Mouse (Mus musculus) spleen, adult 2 months (tissue): Measurements from ENCODE around the gene Prkca. TPM values are rescaled to one million over a fixed set of nuclear protein-coding genes. Genes with fewer than 3 reads are reported as not detected.

ENCODE experiments used
- DNase-seq, 2 experiments: peaks; one replicate each; pipeline versions ENCODE4 v3.0.0 to v3.0.0-alpha.2; 2012 to 2021; ENCODE audit warnings: low spot score in 2 of 2, low read depth in 1 of 2
- H3K27ac ChIP-seq: fragments of 200-500 bp; 2 replicates; pipeline ENCODE4 v1.5.1; 2012; ENCODE audit warnings: low read length, inconsistent platforms; ENCODE audit not compliant: insufficient read depth
- H3K27me3 ChIP-seq: fragments of 200-500 bp; 2 replicates; pipeline ENCODE4 v1.6.1; 2012; ENCODE audit warnings: mild to moderate bottlenecking, moderate library complexity, low read length, inconsistent platforms; ENCODE audit not compliant: control insufficient read depth, insufficient read depth
- H3K36me3 ChIP-seq: fragments of 200-500 bp; 2 replicates; pipeline ENCODE4 v1.6.1; 2012; ENCODE audit warnings: mild to moderate bottlenecking, low read length, inconsistent platforms; ENCODE audit not compliant: control insufficient read depth, insufficient read depth
- H3K4me1 ChIP-seq: fragments of 200-500 bp; 2 replicates; pipeline ENCODE4 v1.6.1; 2011; ENCODE audit warnings: inconsistent platforms; ENCODE audit not compliant: control insufficient read depth, insufficient read depth, insufficient read length
- H3K4me3 ChIP-seq: fragments of 200-500 bp; 2 replicates; pipeline ENCODE4 v1.5.1; 2011; ENCODE audit warnings: mild to moderate bottlenecking, inconsistent platforms; ENCODE audit not compliant: insufficient read depth, insufficient read length; ENCODE audit errors: extremely low read depth
- CTCF ChIP-seq: fragments of 200-500 bp; IDR thresholded peaks from 2 replicates; pipeline ENCODE4 v1.5.1; 2011; ENCODE audit warnings: mild to moderate bottlenecking, inconsistent platforms; ENCODE audit not compliant: insufficient read depth, insufficient read length, insufficient replicate concordance; ENCODE audit errors: extremely low read depth
- POLR2A ChIP-seq: fragments of 200-500 bp; IDR thresholded peaks from 2 replicates; pipeline ENCODE4 v1.6.1; 2011; ENCODE audit warnings: low read depth, low read length, inconsistent platforms
- WGBS: fragments of 180-500 bp; shearing (Covaris S2); methylation state at CpG from one replicate; pipeline ENCODE4 v1.1.7; 2018; 5-methylcytosine and 5-hydroxymethylcytosine counted together
- polyA plus RNA-seq: library from polyadenylated mRNA; depleted of rRNA; stranded (reverse); fragments of >200 nt; gene quantifications from 2 replicates; pipeline ENCODE4 v1.2.3, GENCODE M21; 2012

Gene Prkca
- polyA plus RNA-seq, 1 experiment: 8.4 TPM

GRCm38 (mm10) chr11:108127908-108128307 is 215.8 kb downstream of the Prkca start:
- no peak overlapping the region for H3K27ac ChIP-seq
- TF ChIP-seq POLR2A (no peak), CTCF (no peak)
- no peak for DNase-seq
- no peaks in the 10 kb centered on the region for H3K4me1 ChIP-seq
- no peak overlapping the region for H3K4me3 ChIP-seq
- H3K36me3 ChIP-seq: no peaks in the 10 kb centered on the region
- no peaks in the 10 kb centered on the region for H3K27me3 ChIP-seq
- 83% methylated on average over 5 of the region's 5 CpGs for WGBS

- 89% methylated on average over 7 of the region's 7 CpGs for WGBS
These were observed 221.2 kb downstream of the Prkca start for GRCm38 (mm10) chr11:108122486-108122885.

GRCm38 (mm10) chr11:108120708-108121107 is 223.0 kb downstream of the Prkca start:
- Histone ChIP-seq H3K4me1 (no peaks in the 10 kb centered on the region), H3K27ac (no peak overlapping the region), H3K27me3 (no peaks in the 10 kb centered on the region), H3K36me3 (no peaks in the 10 kb centered on the region), H3K4me3 (no peak overlapping the region)
- no peak for DNase-seq
- TF ChIP-seq CTCF (no peak), POLR2A (no peak)
- 85% methylated on average over 5 of the region's 5 CpGs for WGBS

More at GRCm38 (mm10) chr11:108122486-108122885, 221.2 kb downstream of the Prkca start:
- TF ChIP-seq CTCF: no peak
- no peaks in the 10 kb centered on the region for H3K36me3 ChIP-seq
- no peak for DNase-seq
- H3K4me1 ChIP-seq: no peaks in the 10 kb centered on the region
- no peaks in the 10 kb centered on the region for H3K27me3 ChIP-seq
- no peak overlapping the region for H3K27ac ChIP-seq
- no peak overlapping the region for H3K4me3 ChIP-seq

GRCm38 (mm10) chr11:108119785-108120184 is 223.9 kb downstream of the Prkca start:
- Histone ChIP-seq H3K36me3 (no peaks in the 10 kb centered on the region), H3K27me3 (no peaks in the 10 kb centered on the region), H3K4me3 (no peak overlapping the region), H3K27ac (no peak overlapping the region), H3K4me1 (no peaks in the 10 kb centered on the region)
- no peak for TF ChIP-seq POLR2A
- WGBS: 79% methylated on average over 3 of the region's 3 CpGs
- DNase-seq: no peak

GRCm38 (mm10) chr11:108118814-108119213 is 224.9 kb downstream of the Prkca start:
- no peak for TF ChIP-seq POLR2A
- TF ChIP-seq CTCF: no peak
- Histone ChIP-seq H3K27me3 (no peaks in the 10 kb centered on the region), H3K4me1 (peaks cover 5% of the 10 kb centered on the region; the same call in 1 of the 2 replicates), H3K36me3 (no peaks in the 10 kb centered on the region), H3K4me3 (no peak overlapping the region), H3K27ac (no peak overlapping the region)
- DNase-seq: no peak
- 90% methylated on average over 2 of the region's 2 CpGs for WGBS

- 93% methylated on average over 5 of the region's 5 CpGs for WGBS
- no peak for DNase-seq
- no peaks in the 10 kb centered on the region for H3K36me3 ChIP-seq
- no peak for TF ChIP-seq POLR2A
- no peak for TF ChIP-seq CTCF
- peaks cover 5% of the 10 kb centered on the region; the same call in 1 of the 2 replicates for H3K4me1 ChIP-seq
- no peaks in the 10 kb centered on the region for H3K27me3 ChIP-seq
- no peak overlapping the region for H3K4me3 ChIP-seq
- H3K27ac ChIP-seq: no peak overlapping the region
These were observed 225.5 kb downstream of the Prkca start for GRCm38 (mm10) chr11:108118221-108118620.

GRCm38 (mm10) chr11:108117360-108118050 is 226.2 kb downstream of the Prkca start:
- TF ChIP-seq CTCF (no peak), POLR2A (no peak)
- no peak for DNase-seq
- peaks cover 5% of the 10 kb centered on the region; the same call in 1 of the 2 replicates for H3K4me1 ChIP-seq
- H3K36me3 ChIP-seq: no peaks in the 10 kb centered on the region
- WGBS: 93% methylated on average over 10 of the region's 10 CpGs
- H3K27me3 ChIP-seq: no peaks in the 10 kb centered on the region
- no peak overlapping the region for H3K4me3 ChIP-seq
- no peak overlapping the region for H3K27ac ChIP-seq
